Mouse (Mus musculus): ENCODE measurements around the gene Ndst4. TPM values are rescaled to one million over a fixed set of nuclear protein-coding genes. Genes with fewer than 3 reads are reported as not detected.

The Ndst4 gene
- total and polyA plus RNA-seq, 3 experiments: 0.02 TPM; not detected in 2

- Histone ChIP-seq H3K36me3 (ENCODE audit: control insufficient read depth, insufficient read depth, low read length) (no peaks in the 10 kb centered on the region), H3K27ac (no peak overlapping the region), H3K9ac (ENCODE audit: low read depth, low read length) (no peak overlapping the region), H3K79me2 (replicated peaks; ENCODE audit: control insufficient read depth, insufficient read depth, low read length) (no peaks in the 10 kb centered on the region), H3K27me3 (ENCODE audit: control insufficient read depth, insufficient read depth, low read length) (no peaks in the 10 kb centered on the region), H3K4me1 (ENCODE audit: control insufficient read depth, insufficient read depth, low read length) (no peaks in the 10 kb centered on the region), H3K4me3 (no peak overlapping the region)
- no peak for DNase-seq
- intact Hi-C loops (cut with DNase I): no loop called here
- WGBS: 65% methylated on average over 3 of the region's 3 CpGs
- TF ChIP-seq CTCF (IDR thresholded peaks at IDR 0.05): no peak
- TF ChIP-seq EP300 (IDR thresholded peaks at IDR 0.05; ENCODE audit: insufficient read depth, low read depth, low read length): no peak
- no peak for TF ChIP-seq POLR2A (IDR thresholded peaks at IDR 0.05; ENCODE audit: insufficient read depth, low read depth, low read length)
Observed at GRCm38 (mm10) chr3:125745142-125745496, 341.2 kb downstream of the Ndst4 start.

GRCm38 (mm10) chr3:125746367-125746766 lies 342.5 kb downstream of the Ndst4 start:
- WGBS: 57% methylated on average over 3 of the region's 3 CpGs
- DNase-seq: no peak
- no peak overlapping the region for H3K27ac ChIP-seq
- no peaks in the 10 kb centered on the region for H3K36me3 ChIP-seq (ENCODE audit: control insufficient read depth, insufficient read depth, low read length)
- no peak for TF ChIP-seq EP300 (IDR thresholded peaks at IDR 0.05; ENCODE audit: insufficient read depth, low read depth, low read length)
- no peak for TF ChIP-seq POLR2A (IDR thresholded peaks at IDR 0.05; ENCODE audit: insufficient read depth, low read depth, low read length)
- TF ChIP-seq CTCF (IDR thresholded peaks at IDR 0.05): no peak
- no peaks in the 10 kb centered on the region for H3K27me3 ChIP-seq (ENCODE audit: control insufficient read depth, insufficient read depth, low read length)
- intact Hi-C loops (cut with DNase I): no loop called here
- no peak overlapping the region for H3K9ac ChIP-seq (ENCODE audit: low read depth, low read length)
- H3K79me2 ChIP-seq (replicated peaks; ENCODE audit: control insufficient read depth, insufficient read depth, low read length): no peaks in the 10 kb centered on the region
- no peaks in the 10 kb centered on the region for H3K4me1 ChIP-seq (ENCODE audit: control insufficient read depth, insufficient read depth, low read length)
- no peak overlapping the region for H3K4me3 ChIP-seq

GRCm38 (mm10) chr3:125756911-125757310 lies 353.0 kb downstream of the Ndst4 start:
- Histone ChIP-seq H3K4me3 (no peak overlapping the region), H3K36me3 (ENCODE audit: control insufficient read depth, insufficient read depth, low read length) (no peaks in the 10 kb centered on the region), H3K79me2 (replicated peaks; ENCODE audit: control insufficient read depth, insufficient read depth, low read length) (no peaks in the 10 kb centered on the region), H3K4me1 (ENCODE audit: control insufficient read depth, insufficient read depth, low read length) (no peaks in the 10 kb centered on the region; the same call in none of the 2 replicates), H3K27ac (no peak overlapping the region), H3K27me3 (ENCODE audit: control insufficient read depth, insufficient read depth, low read length) (no peaks in the 10 kb centered on the region), H3K9ac (ENCODE audit: low read depth, low read length) (no peak overlapping the region)
- intact Hi-C loops (cut with DNase I): no loop called here
- DNase-seq: no peak
- 50% methylated on average over 1 of the region's 1 CpGs for WGBS
- no peak for TF ChIP-seq CTCF (IDR thresholded peaks at IDR 0.05)
- TF ChIP-seq POLR2A (IDR thresholded peaks at IDR 0.05; ENCODE audit: insufficient read depth, low read depth, low read length): no peak
- TF ChIP-seq EP300 (IDR thresholded peaks at IDR 0.05; ENCODE audit: insufficient read depth, low read depth, low read length): no peak

- intact Hi-C loops (cut with DNase I): no loop called here
- Histone ChIP-seq H3K27ac (no peak overlapping the region), H3K4me1 (ENCODE audit: control insufficient read depth, insufficient read depth, low read length) (no peaks in the 10 kb centered on the region; the same call in none of the 2 replicates), H3K27me3 (ENCODE audit: control insufficient read depth, insufficient read depth, low read length) (no peaks in the 10 kb centered on the region), H3K4me3 (no peak overlapping the region), H3K79me2 (replicated peaks; ENCODE audit: control insufficient read depth, insufficient read depth, low read length) (no peaks in the 10 kb centered on the region), H3K9ac (ENCODE audit: low read depth, low read length) (no peak overlapping the region), H3K36me3 (ENCODE audit: control insufficient read depth, insufficient read depth, low read length) (no peaks in the 10 kb centered on the region)
- no peak for DNase-seq
- TF ChIP-seq EP300 (IDR thresholded peaks at IDR 0.05; ENCODE audit: insufficient read depth, low read depth, low read length) (no peak), POLR2A (IDR thresholded peaks at IDR 0.05; ENCODE audit: insufficient read depth, low read depth, low read length) (no peak), CTCF (IDR thresholded peaks at IDR 0.05) (no peak)
Observed at GRCm38 (mm10) chr3:125760711-125761110, 356.8 kb downstream of the Ndst4 start.
